Mouse (Mus musculus) kidney, adult 11 months (tissue): ENCODE measurements around the gene Proser2.
"Not testable (repeated sequence)": the region's sequence is repeated elsewhere in the genome, so short reads cannot be mapped to it uniquely, and the experiment has no call there.

ENCODE experiments used
- DNase-seq: peaks from one replicate; pipeline ENCODE4 v3.0.0; 2022

Gene Proser2

GRCm38 (mm10) chr2:6128136-6128805 is 1.7 kb downstream of the Proser2 start:
- DNase-seq, result no peak

- no peak for DNase-seq
Observed at GRCm38 (mm10) chr2:6123046-6123445, 7.0 kb downstream of the Proser2 start.

GRCm38 (mm10) chr2:6121091-6121490 is 8.9 kb downstream of the Proser2 start:
- DNase-seq, result no peak

GRCm38 (mm10) chr2:6118246-6118645 is 11.8 kb downstream of the Proser2 start:
- peak; percentile 56 for DNase-seq

- no peak for DNase-seq
Observed at GRCm38 (mm10) chr2:6113792-6114191, 16.2 kb downstream of the Proser2 start.

GRCm38 (mm10) chr2:6112619-6113018 is 17.4 kb downstream of the Proser2 start:
- DNase-seq, result no peak

GRCm38 (mm10) chr2:6105437-6105836 is 24.6 kb downstream of the Proser2 start:
- DNase-seq, result no peak

- DNase-seq, result no peak
Observed at GRCm38 (mm10) chr2:6100755-6101154, 29.3 kb downstream of the Proser2 start.

GRCm38 (mm10) chr2:6100027-6100749 is 29.8 kb downstream of the Proser2 start:
- DNase-seq, result no peak

GRCm38 (mm10) chr2:6099443-6099842 is 30.6 kb downstream of the Proser2 start:
- no peak for DNase-seq

- peak; percentile 26 for DNase-seq
Observed at GRCm38 (mm10) chr2:6098924-6099323, 31.1 kb downstream of the Proser2 start.

- DNase-seq, result no peak
Observed at GRCm38 (mm10) chr2:6097113-6097716, 32.8 kb downstream of the Proser2 start.

- not testable (repeated sequence) for DNase-seq
Observed at GRCm38 (mm10) chr2:6089941-6090340, 40.1 kb downstream of the Proser2 start.

- DNase-seq, result no peak
Observed at GRCm38 (mm10) chr2:6087151-6087550, 42.9 kb downstream of the Proser2 start.

- DNase-seq, result no peak
Observed at GRCm38 (mm10) chr2:6085622-6086530, 44.1 kb downstream of the Proser2 start.

GRCm38 (mm10) chr2:6083696-6084095 is 46.3 kb downstream of the Proser2 start:
- DNase-seq, result no peak

- DNase-seq, result no peak
Observed at GRCm38 (mm10) chr2:6082615-6083014, 47.4 kb downstream of the Proser2 start.

GRCm38 (mm10) chr2:6081108-6081507 is 48.9 kb downstream of the Proser2 start:
- no peak for DNase-seq

- DNase-seq, result no peak
Observed at GRCm38 (mm10) chr2:6080037-6080436, 50.0 kb downstream of the Proser2 start.

- DNase-seq, result no peak
Observed at GRCm38 (mm10) chr2:6075530-6075896, 54.5 kb downstream of the Proser2 start.

GRCm38 (mm10) chr2:6074891-6075529 is 55.0 kb downstream of the Proser2 start:
- DNase-seq, result peak; percentile 77

- DNase-seq, result no peak
Observed at GRCm38 (mm10) chr2:6072685-6073260, 57.2 kb downstream of the Proser2 start.
